Mouse (Mus musculus) stomach, embryonic 16.5 days (tissue): Measurements from ENCODE around the gene Cpe. TPM values are rescaled to one million over a fixed set of nuclear protein-coding genes. Genes with fewer than 3 reads are reported as not detected.
A peak's percentile ranks its signal among the peaks of the same experiment; 100 is the strongest.
"Not testable (repeated sequence)": the region's sequence is repeated elsewhere in the genome, so short reads cannot be mapped to it uniquely, and the experiment has no call there.

Experiments
- ATAC-seq: fragments of 200-750 bp; cut with Nextera tagmentation; 2 replicates; pipeline ENCODE4 v1.8.0; 2017; ENCODE audit warnings: moderate number of reproducible peaks, moderate TSS enrichment; ENCODE audit not compliant: insufficient read depth, low FRiP score
- H3K27ac ChIP-seq: fragments of 300-500 bp; sonication (generic); 2 replicates; pipeline ENCODE4 v1.5.1; 2014; ENCODE audit warnings: low read length
- H3K27me3 ChIP-seq: fragments of 300-500 bp; sonication (generic); 2 replicates; pipeline ENCODE4 v1.6.1; 2014; ENCODE audit warnings: low read length, control low read depth, mixed read lengths; ENCODE audit not compliant: control insufficient read depth, insufficient read depth
- H3K36me3 ChIP-seq: fragments of 300-500 bp; sonication (generic); 2 replicates; pipeline ENCODE4 v1.6.1; 2014; ENCODE audit warnings: low read length; ENCODE audit not compliant: control insufficient read depth, insufficient read depth
- H3K4me1 ChIP-seq: fragments of 300-500 bp; sonication (generic); 2 replicates; pipeline ENCODE4 v1.6.1; 2014; ENCODE audit warnings: low read length, control low read depth, mixed read lengths; ENCODE audit not compliant: control insufficient read depth, insufficient read depth
- H3K4me2 ChIP-seq: fragments of 300-500 bp; sonication (generic); 2 replicates; pipeline ENCODE4 v1.6.1; 2014; ENCODE audit warnings: low read depth, low read length, mixed read lengths
- H3K4me3 ChIP-seq: fragments of 300-500 bp; sonication (generic); replicated peaks from 2 replicates; pipeline ENCODE4 v1.5.1; 2014; ENCODE audit warnings: mild to moderate bottlenecking, low read length
- H3K9ac ChIP-seq: fragments of 300-500 bp; sonication (generic); 2 replicates; pipeline ENCODE4 v1.6.1; 2014; ENCODE audit warnings: low read length
- H3K9me3 ChIP-seq: fragments of 300-500 bp; sonication (generic); replicated peaks from 2 replicates; pipeline ENCODE4 v1.6.1; 2016; ENCODE audit warnings: low read length, control low read depth; ENCODE audit not compliant: control insufficient read depth
- WGBS: fragments of 180-500 bp; shearing (Covaris S2); extraction: QIAGEN DNeasy Blood & Tissue Kit; methylation state at CpG from one replicate; pipeline ENCODE4 v1.1.7; 2014; 5-methylcytosine and 5-hydroxymethylcytosine counted together
- polyA plus RNA-seq: library from polyadenylated mRNA; unstranded; fragments of >200 nt; fragmentation: Nextera tagmentation; extraction: Ambion mirVana; gene quantifications from 2 replicates; pipeline ENCODE4 v1.2.1, GENCODE M21; 2015

Gene Cpe
- polyA plus RNA-seq, 1 experiment from 2014 or later = 151 TPM

DNA sequence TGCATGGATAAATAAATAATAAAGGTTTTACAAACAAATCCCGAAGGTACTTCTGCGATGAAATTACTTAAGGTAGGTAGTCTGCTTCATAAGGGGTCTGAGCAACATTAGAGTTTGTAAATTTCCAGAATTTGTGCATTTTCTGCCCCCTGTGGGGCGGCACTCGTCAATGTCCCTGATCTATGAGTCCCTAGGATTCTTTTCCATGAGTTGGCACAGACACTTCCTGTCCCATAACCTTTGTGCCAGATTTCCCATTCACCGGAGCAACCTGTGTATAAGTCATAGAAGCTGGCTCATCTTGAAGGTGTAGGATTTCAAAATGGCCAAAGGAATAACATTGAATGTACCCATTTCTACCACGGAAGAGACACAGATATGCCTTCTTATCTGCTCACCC is 2.5 kb downstream of the Cpe start:
- no peak overlapping the region for H3K9ac ChIP-seq
- ATAC-seq = no peak

DNA sequence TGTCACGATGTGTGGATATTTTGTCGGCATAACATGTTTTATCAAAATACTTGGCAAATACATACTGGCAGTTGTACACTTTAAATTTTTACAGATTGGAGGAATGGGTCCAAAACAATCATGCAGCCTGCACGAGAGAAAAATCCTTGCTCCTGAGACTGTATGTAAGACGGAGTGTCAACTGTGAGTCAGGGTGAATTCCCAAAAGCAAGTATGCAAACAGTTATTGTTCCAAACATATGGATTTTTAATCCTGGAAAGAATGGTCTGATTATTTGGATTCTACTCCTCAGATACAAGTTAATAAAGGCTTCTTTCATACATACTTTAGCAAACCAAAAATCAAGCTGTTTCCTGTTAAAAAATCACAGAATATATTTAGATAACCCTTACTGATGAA is 4.1 kb downstream of the Cpe start:
- no peaks in the 10 kb centered on the region for H3K9me3 ChIP-seq
- 0 out of 2 replicates have a peak, but pooled peaks cover 3% of the 10 kb centered on the region for H3K4me1 ChIP-seq
- 66% methylated on average over 4 of the region's 4 CpGs for WGBS
- no peak overlapping the region for H3K4me3 ChIP-seq
- H3K27me3 ChIP-seq = no peaks in the 10 kb centered on the region
- H3K36me3 ChIP-seq = no peaks in the 10 kb centered on the region
- no peak for ATAC-seq
- H3K27ac ChIP-seq = no peak overlapping the region
- H3K9ac ChIP-seq = no peak overlapping the region
- no peak overlapping the region for H3K4me2 ChIP-seq

More for the DNA sequence above, 2.5 kb downstream of the Cpe start:
- Histone ChIP-seq H3K27ac (no peak overlapping the region), H3K4me3 (no peak overlapping the region), H3K4me2 (no peak overlapping the region), H3K27me3 (no peaks in the 10 kb centered on the region), H3K4me1 (0 out of 2 replicates have a peak, but pooled peaks cover 3% of the 10 kb centered on the region), H3K9me3 (no peaks in the 10 kb centered on the region), H3K36me3 (no peaks in the 10 kb centered on the region)
- WGBS = 76% methylated on average over 6 of the region's 6 CpGs

DNA sequence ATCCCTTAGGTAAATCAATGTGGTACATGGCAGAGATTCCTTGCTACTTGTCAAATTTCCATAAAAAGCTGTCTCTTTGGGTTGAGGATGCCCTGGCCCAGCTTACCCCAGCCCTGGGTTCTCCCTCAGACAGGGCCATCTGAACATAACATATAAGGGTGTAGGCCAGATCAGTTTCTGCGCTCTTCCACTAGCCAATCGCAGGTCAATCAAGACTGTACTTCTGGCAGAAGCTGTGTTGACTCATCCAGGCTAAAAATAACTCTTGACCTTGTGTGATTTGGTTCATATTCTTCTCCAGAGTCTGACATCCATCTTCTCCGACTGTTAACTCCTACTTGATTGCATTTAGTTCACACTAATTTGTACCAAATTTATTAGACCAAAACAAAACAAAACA is 4.7 kb downstream of the Cpe start:
- H3K9me3 ChIP-seq = no peaks in the 10 kb centered on the region
- no peak overlapping the region for H3K4me2 ChIP-seq
- no peak overlapping the region for H3K9ac ChIP-seq
- no peak overlapping the region for H3K27ac ChIP-seq
- H3K27me3 ChIP-seq = no peaks in the 10 kb centered on the region
- H3K36me3 ChIP-seq = no peaks in the 10 kb centered on the region
- ATAC-seq = no peak
- H3K4me3 ChIP-seq = no peak overlapping the region
- 54% methylated on average over 3 of the region's 3 CpGs for WGBS
- 0 out of 2 replicates have a peak, but pooled peaks cover 3% of the 10 kb centered on the region for H3K4me1 ChIP-seq

GRCm38 (mm10) chr8:64682501-64682900 is 10.4 kb downstream of the Cpe start:
- ATAC-seq = no peak
- H3K36me3 ChIP-seq = no peaks in the 10 kb centered on the region
- H3K4me2 ChIP-seq = no peak overlapping the region
- no peak overlapping the region for H3K9ac ChIP-seq
- WGBS = 66% methylated on average over 3 of the region's 3 CpGs
- no peak overlapping the region for H3K27ac ChIP-seq
- no peaks in the 10 kb centered on the region for H3K27me3 ChIP-seq
- no peaks in the 10 kb centered on the region for H3K4me1 ChIP-seq
- no peaks in the 10 kb centered on the region for H3K9me3 ChIP-seq
- H3K4me3 ChIP-seq = no peak overlapping the region

- H3K27ac ChIP-seq = no peak overlapping the region
- H3K9me3 ChIP-seq = no peaks in the 10 kb centered on the region
- 0 out of 2 replicates have a peak, but pooled peaks cover 3% of the 10 kb centered on the region for H3K4me1 ChIP-seq
- no peak overlapping the region for H3K4me2 ChIP-seq
- ATAC-seq = no peak
- no peaks in the 10 kb centered on the region for H3K36me3 ChIP-seq
- H3K9ac ChIP-seq = no peak overlapping the region
- H3K27me3 ChIP-seq = no peaks in the 10 kb centered on the region
- WGBS = 74% methylated on average over 2 of the region's 2 CpGs
- H3K4me3 ChIP-seq = no peak overlapping the region
Observed at GRCm38 (mm10) chr8:64676381-64676780, 16.5 kb downstream of the Cpe start.

DNA sequence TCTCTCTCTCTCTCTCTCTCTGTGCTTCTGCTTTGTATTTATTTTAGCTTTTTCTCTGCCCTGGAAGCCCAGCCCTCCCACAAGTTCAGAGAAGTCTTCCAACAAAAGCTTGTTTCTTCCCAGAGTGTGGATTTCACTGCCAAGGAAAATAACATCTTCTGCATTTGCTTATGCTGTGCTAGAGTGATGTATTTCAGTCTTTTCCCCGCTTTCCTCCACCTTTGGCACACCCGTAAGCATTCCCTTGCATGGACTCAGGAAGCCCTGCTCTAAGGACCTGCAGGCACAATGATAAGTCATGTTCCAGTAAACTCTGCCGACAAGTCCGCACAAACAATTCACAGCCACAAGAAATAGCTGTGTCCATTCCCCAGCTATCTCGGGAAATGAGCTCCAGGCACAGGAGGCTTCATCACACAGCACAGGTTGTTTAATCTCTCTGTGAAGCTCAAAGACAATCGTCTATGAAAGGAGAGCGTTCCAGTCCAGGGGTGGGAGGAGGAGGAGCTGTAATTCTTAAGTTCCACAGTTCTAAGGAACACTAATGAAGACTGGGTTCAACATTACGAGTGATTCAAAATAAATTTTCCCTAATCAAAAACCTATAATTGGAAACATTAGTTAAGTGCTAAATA is 17.8 kb downstream of the Cpe start:
- Histone ChIP-seq H3K4me3 (no peak overlapping the region), H3K4me2 (no peak overlapping the region), H3K27me3 (no peaks in the 10 kb centered on the region), H3K27ac (peak overlapping the region; percentile 43; the same call in 1 of the 2 replicates), H3K4me1 (0 out of 2 replicates have a peak, but pooled peaks cover 3% of the 10 kb centered on the region), H3K9ac (no peak overlapping the region), H3K9me3 (no peaks in the 10 kb centered on the region), H3K36me3 (no peaks in the 10 kb centered on the region)
- WGBS = 37% methylated on average over 8 of the region's 8 CpGs
- ATAC-seq = peak; percentile 72; the same call in 1 of the 2 replicates

- no peak for ATAC-seq
- Histone ChIP-seq H3K27ac (no peak overlapping the region), H3K9me3 (no peaks in the 10 kb centered on the region), H3K4me2 (no peak overlapping the region), H3K27me3 (no peaks in the 10 kb centered on the region), H3K4me1 (0 out of 2 replicates have a peak, but pooled peaks cover 3% of the 10 kb centered on the region), H3K9ac (no peak overlapping the region), H3K4me3 (no peak overlapping the region), H3K36me3 (no peaks in the 10 kb centered on the region)
- WGBS = 67% methylated on average over 2 of the region's 2 CpGs
Observed at GRCm38 (mm10) chr8:64672920-64673319, 19.9 kb downstream of the Cpe start.

GRCm38 (mm10) chr8:64671937-64672336 is 20.9 kb downstream of the Cpe start:
- Histone ChIP-seq H3K36me3 (no peaks in the 10 kb centered on the region), H3K4me1 (0 out of 2 replicates have a peak, but pooled peaks cover 3% of the 10 kb centered on the region), H3K27ac (no peak overlapping the region), H3K4me2 (no peak overlapping the region), H3K9ac (no peak overlapping the region), H3K27me3 (no peaks in the 10 kb centered on the region), H3K9me3 (no peaks in the 10 kb centered on the region), H3K4me3 (no peak overlapping the region)
- 7% methylated on average over 1 of the region's 1 CpGs for WGBS
- no peak for ATAC-seq

- H3K4me1 ChIP-seq, H3K27ac ChIP-seq, H3K9me3 ChIP-seq, ATAC-seq, H3K4me2 ChIP-seq, H3K27me3 ChIP-seq, H3K9ac ChIP-seq, H3K36me3 ChIP-seq, H3K4me3 ChIP-seq: not testable (repeated sequence)
- WGBS = 59% methylated on average over 12 of the region's 13 CpGs
Observed at GRCm38 (mm10) chr8:64666305-64666704, 26.5 kb downstream of the Cpe start.
